ENCODE assay signal across 17 mouse cellular contexts in genomic region chr4:150692861-150693403, GRCm38 (mm10). TPM values are rescaled to one million over a fixed set of nuclear protein-coding genes. Genes with fewer than 3 reads are reported as not detected.
DNase-seq lines count a peak whose midpoint lies in the region; ATAC-seq and TF ChIP-seq lines count a peak whose summit lies in the region.
"Had no signal": no experiment of that assay in that cellular context is flagged by ENCODE, and none has a peak within 500 bp of the region (broad histone marks: within the 10 kb centered on the region; RNA-seq: fewer than 3 reads in every experiment).

No protein-coding gene starts in this region.

- H3K36me3 ChIP-seq in forebrain, postnatal 0 days (ENCODE audit: insufficient read depth), result no peaks in the 10 kb centered on the region
- no peaks in the 10 kb centered on the region for H3K36me3 ChIP-seq in forebrain, embryonic 10.5 days (replicated peaks)
- no peaks in the 10 kb centered on the region for H3K36me3 ChIP-seq in G1E (replicated peaks)
- no peaks in the 10 kb centered on the region for H3K36me3 ChIP-seq in liver, postnatal 0 days (replicated peaks; ENCODE audit: insufficient read depth, low read length)
- no peaks in the 10 kb centered on the region for H3K36me3 ChIP-seq in hindbrain, embryonic 13.5 days

- H3K4me1 ChIP-seq in forebrain, postnatal 0 days (ENCODE audit: insufficient read depth), result no peaks in the 10 kb centered on the region
- H3K4me1 ChIP-seq in forebrain, embryonic 10.5 days, result 0 out of 2 replicates have a peak, but pooled peaks cover 2% of the 10 kb centered on the region
- H3K4me1 ChIP-seq in lung, adult 2 months (ENCODE audit: control insufficient read depth, insufficient read depth, low read length), result no peaks in the 10 kb centered on the region
- peaks cover 61% of the 10 kb centered on the region for H3K4me1 ChIP-seq in G1E (ENCODE audit: insufficient read depth, low read depth, low read length)
- H3K4me1 ChIP-seq in liver, postnatal 0 days (ENCODE audit: insufficient read depth), result peaks cover 6% of the 10 kb centered on the region
- no peaks in the 10 kb centered on the region for H3K4me1 ChIP-seq in hindbrain, embryonic 13.5 days (replicated peaks)

- no peak overlapping the region for H3K9ac ChIP-seq in forebrain, postnatal 0 days
- no peak overlapping the region for H3K9ac ChIP-seq in liver, postnatal 0 days (replicated peaks)
- no peak overlapping the region for H3K9ac ChIP-seq in hindbrain, embryonic 13.5 days

- WGBS in forebrain, postnatal 0 days, result 69% methylated on average over 10 of the region's 10 CpGs
- 72% methylated on average over 10 of the region's 10 CpGs for WGBS in forebrain, embryonic 10.5 days
- 73% methylated on average over 10 of the region's 10 CpGs for WGBS in lung, adult 2 months
- 63% methylated on average over 10 of the region's 10 CpGs for WGBS in liver, postnatal 0 days (ENCODE audit: insufficient replicate concordance)
- WGBS in hindbrain, embryonic 13.5 days, result 78% methylated on average over 10 of the region's 10 CpGs

- no peak for TF ChIP-seq EP300 in liver, postnatal 0 days (IDR thresholded peaks at IDR 0.05; ENCODE audit: low read depth)

- peak; percentile 26; the same call in 1 of the 2 replicates for TF ChIP-seq CTCF in forebrain, postnatal 0 days (IDR thresholded peaks at IDR 0.05; ENCODE audit: low read depth)
- TF ChIP-seq CTCF in lung, adult 2 months (IDR thresholded peaks at IDR 0.05; ENCODE audit: insufficient read depth, low read length), result peak; percentile 38; the same call in 1 of the 2 replicates
- TF ChIP-seq CTCF in G1E (IDR thresholded peaks at IDR 0.05; ENCODE audit: low read depth, low read length), result peak; percentile 10; the same call in 1 of the 2 replicates
- 0 out of 2 replicates have a peak, but pooled peaks have one; percentile 27 for TF ChIP-seq CTCF in liver, postnatal 0 days (IDR thresholded peaks at IDR 0.05; ENCODE audit: low read depth)

- DNase-seq in forebrain, postnatal 0 days, result no peak
- DNase-seq in forebrain, embryonic 10.5 days (ENCODE audit: extremely low spot score, low spot score), result no peak
- no peak for DNase-seq in lung, adult 2 months
- no peak for DNase-seq in lung, postnatal 25 days (ENCODE audit: low spot score)
- no peak for DNase-seq in G1E (ENCODE audit: low spot score)
- no peak for DNase-seq in liver, postnatal 0 days
- DNase-seq in urinary bladder, postnatal 10 days (ENCODE audit: low spot score), result no peak
- DNase-seq: B cell, adult 2 months; cerebellum, adult 2 months; embryo, embryonic 11 days; kidney, postnatal 25 days; right cerebral cortex, postnatal 4 days had no signal

- no peak for ATAC-seq in forebrain, postnatal 0 days
- no peak for ATAC-seq in G1E (ENCODE audit: extremely low read depth, insufficient number of reproducible peaks, low FRiP score, poor library complexity, severe bottlenecking)
- ATAC-seq in liver, postnatal 0 days, result no peak
- no peak for ATAC-seq in hindbrain, embryonic 13.5 days (ENCODE audit: low FRiP score)
- ATAC-seq: inflammation-experienced regulatory T-cells, adult 6 months had no signal

- H3K4me3 ChIP-seq in forebrain, postnatal 0 days (ENCODE audit: low read depth, low read length), result no peak overlapping the region
- H3K4me3 ChIP-seq in forebrain, embryonic 10.5 days, result no peak overlapping the region
- no peak overlapping the region for H3K4me3 ChIP-seq in lung, adult 2 months (replicated peaks; ENCODE audit: extremely low read depth, low read depth, low read length)
- peak overlapping the region; percentile 37; the same call in 1 of the 2 replicates for H3K4me3 ChIP-seq in G1E (ENCODE audit: low read depth, low read length)
- no peak overlapping the region for H3K4me3 ChIP-seq in liver, postnatal 0 days (ENCODE audit: low read depth, low read length)
- no peak overlapping the region for H3K4me3 ChIP-seq in hindbrain, embryonic 13.5 days
- H3K4me3 ChIP-seq: erythroblast, embryonic 14.5 days had no signal

- H3K4me2 ChIP-seq in forebrain, postnatal 0 days (ENCODE audit: low read depth), result no peak overlapping the region
- H3K4me2 ChIP-seq in liver, postnatal 0 days (ENCODE audit: low read depth, low read length), result no peak overlapping the region
- H3K4me2 ChIP-seq in hindbrain, embryonic 13.5 days, result no peak overlapping the region

- H3K27ac ChIP-seq in forebrain, postnatal 0 days (ENCODE audit: low read depth, low read length), result no peak overlapping the region
- no peak overlapping the region for H3K27ac ChIP-seq in forebrain, embryonic 10.5 days
- no peak overlapping the region for H3K27ac ChIP-seq in liver, postnatal 0 days (ENCODE audit: low read depth)
- H3K27ac ChIP-seq in hindbrain, embryonic 13.5 days, result no peak overlapping the region

- TF ChIP-seq POLR2A in lung, adult 2 months (IDR thresholded peaks at IDR 0.05; ENCODE audit: borderline replicate concordance, extremely low read depth, low read depth, low read length), result no peak

- H3K9me3 ChIP-seq in forebrain, postnatal 0 days (ENCODE audit: low read length), result no peaks in the 10 kb centered on the region
- no peaks in the 10 kb centered on the region for H3K9me3 ChIP-seq in forebrain, embryonic 10.5 days
- H3K9me3 ChIP-seq in G1E (replicated peaks), result no peaks in the 10 kb centered on the region
- no peaks in the 10 kb centered on the region for H3K9me3 ChIP-seq in liver, postnatal 0 days (ENCODE audit: low read length)
- H3K9me3 ChIP-seq in hindbrain, embryonic 13.5 days, result no peaks in the 10 kb centered on the region

- no peaks in the 10 kb centered on the region for H3K27me3 ChIP-seq in forebrain, postnatal 0 days (ENCODE audit: insufficient read depth, low read length)
- no peaks in the 10 kb centered on the region for H3K27me3 ChIP-seq in forebrain, embryonic 10.5 days (ENCODE audit: poor library complexity, severe bottlenecking)
- peaks cover 4% of the 10 kb centered on the region; the same call in 1 of the 2 replicates for H3K27me3 ChIP-seq in G1E (ENCODE audit: insufficient read depth, low read length)
- no peaks in the 10 kb centered on the region for H3K27me3 ChIP-seq in liver, postnatal 0 days (ENCODE audit: insufficient read depth, low read length)
- no peaks in the 10 kb centered on the region for H3K27me3 ChIP-seq in hindbrain, embryonic 13.5 days

RNA-seq across cellular contexts. Expression of gene Slc45a1, which starts 41.0 kb away (rescaled TPM):
- 30.5 and 37.2 TPM in 2 replicates for total RNA-seq in forebrain, postnatal 0 days (2014; rRNA removed)
- 38.9 and 43.9 TPM in 2 replicates for polyA plus RNA-seq in forebrain, postnatal 0 days (2015; fragmentation: Nextera tagmentation; extraction: Ambion mirVana)
- 1.1 and 1.6 TPM in 2 replicates for polyA plus RNA-seq in forebrain, embryonic 10.5 days (2016; fragmentation: Nextera tagmentation; extraction: Ambion mirVana)
- polyA plus RNA-seq in lung, adult 2 months (2012; rRNA removed), result 0.05 TPM in 1 of 2 replicates, not detected in the other
- total RNA-seq in G1E (2014; fragmentation: Nextera tagmentation) (not detected in 2 replicates), G1E (2017) (0.22 TPM in 1 of 2 replicates, not detected in the other)
- polyA plus RNA-seq in G1E (2012), result not detected in 2 replicates
- polyA plus RNA-seq in liver, postnatal 0 days (2015; fragmentation: Nextera tagmentation; extraction: Ambion mirVana), result not detected in 2 replicates
- polyA plus RNA-seq in hindbrain, embryonic 13.5 days (2015; fragmentation: Nextera tagmentation; extraction: Ambion mirVana), result 24.6 and 30.0 TPM in 2 replicates
- total RNA-seq: heart, adult 8-10 months; heart, postnatal 25 days had no signal
- polyA plus RNA-seq: erythroblast, embryonic 14.5 days had no signal
